Mouse (Mus musculus) lung, embryonic 16.5 days (tissue): Measurements from ENCODE around the gene Cyp2g1. TPM values are rescaled to one million over a fixed set of nuclear protein-coding genes. Genes with fewer than 3 reads are reported as not detected.
"Not testable (repeated sequence)": the region's sequence is repeated elsewhere in the genome, so short reads cannot be mapped to it uniquely, and the experiment has no call there.

Experiments used
- ATAC-seq: fragments of 200-750 bp; cut with Nextera tagmentation; 2 replicates; pipeline ENCODE4 v1.8.0; 2017; ENCODE audit warnings: low read depth, mild to moderate bottlenecking, moderate library complexity
- H3K27ac ChIP-seq: fragments of 300-500 bp; sonication (generic); 2 replicates; pipeline ENCODE4 v1.5.1; 2014; ENCODE audit warnings: mild to moderate bottlenecking, control low read depth, low read length
- H3K27me3 ChIP-seq: fragments of 300-500 bp; sonication (generic); 2 replicates; pipeline ENCODE4 v1.6.1; 2014; ENCODE audit warnings: low read depth, low read length, mixed read lengths; ENCODE audit not compliant: control insufficient read depth, insufficient read depth
- H3K36me3 ChIP-seq: fragments of 300-500 bp; sonication (generic); 2 replicates; pipeline ENCODE4 v1.6.1; 2014; ENCODE audit warnings: low read length; ENCODE audit not compliant: control insufficient read depth, insufficient read depth
- H3K4me1 ChIP-seq: fragments of 300-500 bp; sonication (generic); replicated peaks from 2 replicates; pipeline ENCODE4 v1.6.1; 2014; ENCODE audit warnings: low read length, mixed read lengths; ENCODE audit not compliant: control insufficient read depth, insufficient read depth
- H3K4me2 ChIP-seq: fragments of 300-500 bp; sonication (generic); 2 replicates; pipeline ENCODE4 v1.6.1; 2014; ENCODE audit warnings: low read depth, low read length, control low read depth
- H3K4me3 ChIP-seq: fragments of 300-500 bp; sonication (generic); 2 replicates; pipeline ENCODE4 v1.5.1; 2014; ENCODE audit warnings: mild to moderate bottlenecking, low read length, control low read depth
- H3K9ac ChIP-seq: fragments of 300-500 bp; sonication (generic); 2 replicates; pipeline ENCODE4 v1.6.1; 2014; ENCODE audit warnings: low read length, control low read depth
- H3K9me3 ChIP-seq: fragments of 300-500 bp; sonication (generic); 2 replicates; pipeline ENCODE4 v1.6.1; 2016; ENCODE audit warnings: low read length; ENCODE audit not compliant: control insufficient read depth
- WGBS: fragments of 180-500 bp; shearing (Covaris S2); extraction: QIAGEN DNeasy Blood & Tissue Kit; methylation state at CpG from one replicate; pipeline ENCODE4 v1.1.7; 2014; 5-methylcytosine and 5-hydroxymethylcytosine counted together
- polyA plus RNA-seq: library from polyadenylated mRNA; unstranded; fragments of >200 nt; fragmentation: Nextera tagmentation; extraction: Ambion mirVana; gene quantifications from 2 replicates; pipeline ENCODE4 v1.2.1, GENCODE M21; 2015

Gene Cyp2g1
- polyA plus RNA-seq, 1 experiment from 2014 or later, result not detected

GRCm38 (mm10) chr7:26835059-26835458, 26.4 kb downstream of the Cyp2g1 start, which contains the start of gene Cyp2a5:
Gene Cyp2a5, plus strand, starts transcription at chr7:26835305.
- H3K4me3 ChIP-seq, H3K36me3 ChIP-seq, H3K4me2 ChIP-seq, H3K9me3 ChIP-seq, H3K4me1 ChIP-seq, H3K27me3 ChIP-seq, H3K9ac ChIP-seq, ATAC-seq, H3K27ac ChIP-seq: not testable (repeated sequence)
- WGBS, result 60% methylated on average over 3 of the region's 3 CpGs

GRCm38 (mm10) chr7:26843400-26843799, 34.7 kb downstream of the Cyp2g1 start:
- H3K27ac ChIP-seq, result not testable (repeated sequence)

GRCm38 (mm10) chr7:26850063-26850462, 41.4 kb downstream of the Cyp2g1 start:
- H3K9me3 ChIP-seq, H3K4me1 ChIP-seq, H3K9ac ChIP-seq, H3K4me3 ChIP-seq, H3K27ac ChIP-seq, H3K36me3 ChIP-seq, H3K4me2 ChIP-seq, H3K27me3 ChIP-seq, ATAC-seq: not testable (repeated sequence)

More at GRCm38 (mm10) chr7:26843400-26843799, 34.7 kb downstream of the Cyp2g1 start:
- H3K9me3 ChIP-seq, H3K4me1 ChIP-seq, H3K4me3 ChIP-seq, H3K36me3 ChIP-seq, H3K27me3 ChIP-seq, H3K4me2 ChIP-seq, ATAC-seq, H3K9ac ChIP-seq: not testable (repeated sequence)
- WGBS, result 43% methylated on average over 2 of the region's 2 CpGs

Other genes with a start within 250 kb of the Cyp2g1 start
- not detected in 2 replicates for gene Vmn1r185, start 190.4 kb upstream of the Cyp2g1 start, polyA plus RNA-seq
- gene Cyp2b23, start 122.5 kb upstream of the Cyp2g1 start, polyA plus RNA-seq, result not detected in 2 replicates
- gene Cyp2b19, start 51.8 kb upstream of the Cyp2g1 start, polyA plus RNA-seq, result not detected in 2 replicates
- gene Cyp2a5, start 26.4 kb downstream of the Cyp2g1 start, polyA plus RNA-seq, result not detected in 2 replicates
- not detected in 2 replicates for gene Cyp2a22, start 130.5 kb downstream of the Cyp2g1 start, polyA plus RNA-seq
- gene Cyp2a12, start 220.2 kb downstream of the Cyp2g1 start, polyA plus RNA-seq, result not detected in 2 replicates